Mouse (Mus musculus) myocyte (in vitro differentiated cells): ENCODE results near the gene Elp5.

Source experiments
- CEBPB ChIP-seq: IDR thresholded peaks from 2 replicates; pipeline ENCODE4 v1.6.1; 2011; ENCODE audit warnings: mild to moderate bottlenecking, moderate library complexity; ENCODE audit not compliant: poor library complexity, insufficient read depth, severe bottlenecking
- E2F4 ChIP-seq: IDR thresholded peaks from one replicate; pipeline ENCODE4 v1.6.1; 2011; ENCODE audit warnings: mild to moderate bottlenecking, control low read depth, moderate library complexity; ENCODE audit not compliant: insufficient read depth
- MAX ChIP-seq: IDR thresholded peaks from one replicate; pipeline ENCODE4 v1.6.1; 2011; ENCODE audit warnings: low read depth, mild to moderate bottlenecking, control low read depth
- POLR2A ChIP-seq: IDR thresholded peaks from one replicate; pipeline ENCODE4 v1.6.1; 2011; ENCODE audit warnings: low read depth, mild to moderate bottlenecking, control low read depth, moderate library complexity; ENCODE audit not compliant: insufficient read length
- POLR2AphosphoS2 ChIP-seq: IDR thresholded peaks from one replicate; pipeline ENCODE4 v1.6.1; 2011; ENCODE audit warnings: low read depth, control low read depth; ENCODE audit not compliant: insufficient read length
- REST ChIP-seq: IDR thresholded peaks from one replicate; pipeline ENCODE4 v1.6.1; 2011; ENCODE audit warnings: mild to moderate bottlenecking, control low read depth, moderate library complexity; ENCODE audit not compliant: insufficient read depth, insufficient read length
- TCF12 ChIP-seq: IDR thresholded peaks from one replicate; pipeline ENCODE4 v1.6.1; 2011; ENCODE audit warnings: mild to moderate bottlenecking, control low read depth; ENCODE audit not compliant: poor library complexity, insufficient read depth, severe bottlenecking
- USF1 ChIP-seq: IDR thresholded peaks from one replicate; pipeline ENCODE4 v1.6.1; 2011; ENCODE audit warnings: low read depth, mild to moderate bottlenecking, control low read depth, moderate library complexity

- TF ChIP-seq POLR2AphosphoS2, result no peak
- no peak for TF ChIP-seq TCF12
- TF ChIP-seq USF1, result no peak
- TF ChIP-seq POLR2A, result no peak
- TF ChIP-seq MAX, result no peak
- TF ChIP-seq REST, result no peak
- TF ChIP-seq E2F4, result no peak
- TF ChIP-seq CEBPB, result no peak
Observed at GRCm38 (mm10) chr11:70012931-70013330, 30.6 kb upstream of the Elp5 start.
